Mouse (Mus musculus): ENCODE results near the gene St6gal1.

Gene St6gal1

GRCm38 (mm10) chr16:23308012-23308554, 83.5 kb downstream of the St6gal1 start:
- Histone ChIP-seq H3K4me1 (replicated peaks; ENCODE audit: low read depth, low read length) (peaks cover 3% of the 10 kb centered on the region; the same call in 1 of the 2 replicates), H3K36me3 (ENCODE audit: insufficient read depth, low read length) (no peaks in the 10 kb centered on the region), H3K9me3 (ENCODE audit: low read length) (no peaks in the 10 kb centered on the region), H3K4me3 (replicated peaks; ENCODE audit: low read length) (no peak overlapping the region), H3K27me3 (ENCODE audit: insufficient read depth, low read length) (no peaks in the 10 kb centered on the region; the same call in none of the 2 replicates)
- no peak for TF ChIP-seq CTCF (conservative IDR thresholded peaks at IDR 0.05; ENCODE audit: low read length)
- no peak for TF ChIP-seq POU5F1 (IDR thresholded peaks at IDR 0.05; ENCODE audit: borderline replicate concordance, low read length)
- no peak for TF ChIP-seq NANOG (IDR thresholded peaks at IDR 0.05; ENCODE audit: borderline replicate concordance, low read length)

- no peaks in the 10 kb centered on the region for H3K9me3 ChIP-seq (ENCODE audit: low read length)
- no peak overlapping the region for H3K4me3 ChIP-seq (replicated peaks; ENCODE audit: low read length)
- peaks cover 3% of the 10 kb centered on the region; the same call in 1 of the 2 replicates for H3K4me1 ChIP-seq (replicated peaks; ENCODE audit: low read depth, low read length)
- no peaks in the 10 kb centered on the region; the same call in none of the 2 replicates for H3K27me3 ChIP-seq (ENCODE audit: insufficient read depth, low read length)
- H3K36me3 ChIP-seq (ENCODE audit: insufficient read depth, low read length): no peaks in the 10 kb centered on the region
- no peak for TF ChIP-seq NANOG (IDR thresholded peaks at IDR 0.05; ENCODE audit: borderline replicate concordance, low read length)
- TF ChIP-seq CTCF (conservative IDR thresholded peaks at IDR 0.05; ENCODE audit: low read length): no peak
- no peak for TF ChIP-seq POU5F1 (IDR thresholded peaks at IDR 0.05; ENCODE audit: borderline replicate concordance, low read length)
These were observed 84.5 kb downstream of the St6gal1 start for GRCm38 (mm10) chr16:23309080-23309479.

GRCm38 (mm10) chr16:23312604-23313003, 88.1 kb downstream of the St6gal1 start:
- Histone ChIP-seq H3K27me3 (ENCODE audit: insufficient read depth, low read length) (no peaks in the 10 kb centered on the region; the same call in 1 of the 2 replicates), H3K4me3 (replicated peaks; ENCODE audit: low read length) (no peak overlapping the region), H3K36me3 (ENCODE audit: insufficient read depth, low read length) (no peaks in the 10 kb centered on the region), H3K4me1 (replicated peaks; ENCODE audit: low read depth, low read length) (peaks cover 2% of the 10 kb centered on the region; the same call in 1 of the 2 replicates), H3K9me3 (ENCODE audit: low read length) (no peaks in the 10 kb centered on the region)
- TF ChIP-seq CTCF (conservative IDR thresholded peaks at IDR 0.05; ENCODE audit: low read length) (no peak), NANOG (IDR thresholded peaks at IDR 0.05; ENCODE audit: borderline replicate concordance, low read length) (no peak), POU5F1 (IDR thresholded peaks at IDR 0.05; ENCODE audit: borderline replicate concordance, low read length) (no peak)

- H3K4me1 ChIP-seq (replicated peaks; ENCODE audit: low read depth, low read length): no peaks in the 10 kb centered on the region
- no peaks in the 10 kb centered on the region for H3K36me3 ChIP-seq (ENCODE audit: insufficient read depth, low read length)
- TF ChIP-seq POU5F1 (IDR thresholded peaks at IDR 0.05; ENCODE audit: borderline replicate concordance, low read length) (no peak), NANOG (IDR thresholded peaks at IDR 0.05; ENCODE audit: borderline replicate concordance, low read length) (no peak), CTCF (conservative IDR thresholded peaks at IDR 0.05; ENCODE audit: low read length) (no peak)
These were observed 90.2 kb downstream of the St6gal1 start for GRCm38 (mm10) chr16:23314790-23315189.

GRCm38 (mm10) chr16:23317411-23318047, 93.0 kb downstream of the St6gal1 start:
- 0 out of 2 replicates have a peak, but pooled peaks cover 5% of the 10 kb centered on the region for H3K36me3 ChIP-seq (ENCODE audit: insufficient read depth, low read length)
- H3K4me1 ChIP-seq (replicated peaks; ENCODE audit: low read depth, low read length): no peaks in the 10 kb centered on the region
- no peak for TF ChIP-seq NANOG (IDR thresholded peaks at IDR 0.05; ENCODE audit: borderline replicate concordance, low read length)
- no peak for TF ChIP-seq POU5F1 (IDR thresholded peaks at IDR 0.05; ENCODE audit: borderline replicate concordance, low read length)
- TF ChIP-seq CTCF (conservative IDR thresholded peaks at IDR 0.05; ENCODE audit: low read length): no peak
- H3K9me3 ChIP-seq (ENCODE audit: low read length): no peaks in the 10 kb centered on the region
- no peaks in the 10 kb centered on the region for H3K27me3 ChIP-seq (ENCODE audit: insufficient read depth, low read length)
- H3K4me3 ChIP-seq (replicated peaks; ENCODE audit: low read length): no peak overlapping the region

More at GRCm38 (mm10) chr16:23314790-23315189, 90.2 kb downstream of the St6gal1 start:
- no peaks in the 10 kb centered on the region for H3K9me3 ChIP-seq (ENCODE audit: low read length)
- no peaks in the 10 kb centered on the region for H3K27me3 ChIP-seq (ENCODE audit: insufficient read depth, low read length)
- H3K4me3 ChIP-seq (replicated peaks; ENCODE audit: low read length): no peak overlapping the region

- Histone ChIP-seq H3K36me3 (ENCODE audit: insufficient read depth, low read length) (0 out of 2 replicates have a peak, but pooled peaks cover 5% of the 10 kb centered on the region), H3K4me3 (replicated peaks; ENCODE audit: low read length) (no peak overlapping the region), H3K9me3 (ENCODE audit: low read length) (no peaks in the 10 kb centered on the region), H3K27me3 (ENCODE audit: insufficient read depth, low read length) (no peaks in the 10 kb centered on the region), H3K4me1 (replicated peaks; ENCODE audit: low read depth, low read length) (peaks cover 8% of the 10 kb centered on the region)
- TF ChIP-seq NANOG (IDR thresholded peaks at IDR 0.05; ENCODE audit: borderline replicate concordance, low read length) (no peak), POU5F1 (IDR thresholded peaks at IDR 0.05; ENCODE audit: borderline replicate concordance, low read length) (no peak), CTCF (conservative IDR thresholded peaks at IDR 0.05; ENCODE audit: low read length) (no peak)
These were observed 95.5 kb downstream of the St6gal1 start for GRCm38 (mm10) chr16:23320025-23320424.

GRCm38 (mm10) chr16:23320579-23320978, 96.0 kb downstream of the St6gal1 start:
- Histone ChIP-seq H3K27me3 (ENCODE audit: insufficient read depth, low read length) (no peaks in the 10 kb centered on the region), H3K4me3 (replicated peaks; ENCODE audit: low read length) (no peak overlapping the region), H3K9me3 (ENCODE audit: low read length) (no peaks in the 10 kb centered on the region), H3K4me1 (replicated peaks; ENCODE audit: low read depth, low read length) (peaks cover 14% of the 10 kb centered on the region), H3K36me3 (ENCODE audit: insufficient read depth, low read length) (0 out of 2 replicates have a peak, but pooled peaks cover 5% of the 10 kb centered on the region)
- TF ChIP-seq NANOG (IDR thresholded peaks at IDR 0.05; ENCODE audit: borderline replicate concordance, low read length) (no peak), CTCF (conservative IDR thresholded peaks at IDR 0.05; ENCODE audit: low read length) (no peak), POU5F1 (IDR thresholded peaks at IDR 0.05; ENCODE audit: borderline replicate concordance, low read length) (no peak)

- Histone ChIP-seq H3K27me3 (ENCODE audit: insufficient read depth, low read length) (no peaks in the 10 kb centered on the region), H3K4me3 (replicated peaks; ENCODE audit: low read length) (no peak overlapping the region), H3K4me1 (replicated peaks; ENCODE audit: low read depth, low read length) (peaks cover 19% of the 10 kb centered on the region), H3K9me3 (ENCODE audit: low read length) (no peaks in the 10 kb centered on the region), H3K36me3 (ENCODE audit: insufficient read depth, low read length) (0 out of 2 replicates have a peak, but pooled peaks cover 5% of the 10 kb centered on the region)
- TF ChIP-seq POU5F1 (IDR thresholded peaks at IDR 0.05; ENCODE audit: borderline replicate concordance, low read length) (no peak), NANOG (IDR thresholded peaks at IDR 0.05; ENCODE audit: borderline replicate concordance, low read length) (no peak), CTCF (conservative IDR thresholded peaks at IDR 0.05; ENCODE audit: low read length) (no peak)
These were observed 97.9 kb downstream of the St6gal1 start for GRCm38 (mm10) chr16:23322453-23322852.
